Mouse (Mus musculus) midbrain, embryonic 10.5 days (tissue): ENCODE results near the gene Zranb2. TPM values are rescaled to one million over a fixed set of nuclear protein-coding genes. Genes with fewer than 3 reads are reported as not detected.

ENCODE experiments used
- DNase-seq: peaks from one replicate; pipeline ENCODE4 v3.0.0-alpha.2; 2017; ENCODE audit warnings: low spot score
- H3K27ac ChIP-seq: fragments of 300-500 bp; sonication (generic); replicated peaks from 2 replicates; pipeline ENCODE4 v1.5.1; 2016; ENCODE audit warnings: mild to moderate bottlenecking
- H3K27me3 ChIP-seq: fragments of 300-500 bp; sonication (generic); 2 replicates; pipeline ENCODE4 v1.6.1; 2016; ENCODE audit warnings: low read depth, mild to moderate bottlenecking; ENCODE audit not compliant: poor library complexity, severe bottlenecking
- H3K36me3 ChIP-seq: fragments of 300-500 bp; sonication (generic); 2 replicates; pipeline ENCODE4 v1.6.1; 2016; ENCODE audit warnings: mild to moderate bottlenecking, moderate library complexity
- H3K4me1 ChIP-seq: fragments of 300-500 bp; sonication (generic); 2 replicates; pipeline ENCODE4 v1.6.1; 2016
- H3K4me3 ChIP-seq: fragments of 300-500 bp; sonication (generic); 2 replicates; pipeline ENCODE4 v1.5.1; 2016; ENCODE audit warnings: mild to moderate bottlenecking, moderate library complexity
- H3K9me3 ChIP-seq: fragments of 300-500 bp; sonication (generic); replicated peaks from 2 replicates; pipeline ENCODE4 v1.6.1; 2016; ENCODE audit warnings: mild to moderate bottlenecking
- WGBS: fragments of 180-500 bp; shearing (Covaris S2); methylation state at CpG from one replicate; pipeline ENCODE4 v1.1.7; 2016; 5-methylcytosine and 5-hydroxymethylcytosine counted together
- microRNA counts: library from miRNA; unstranded; fragments of <30 nt; microRNA quantifications from one replicate; lab custom pipeline; 2017
- microRNA-seq: library from miRNA; unstranded; fragments of <30 nt; microRNA quantifications from one replicate; pipeline ENCODE4, GENCODE M21; 2017
- polyA plus RNA-seq: library from polyadenylated mRNA; unstranded; fragments of >200 nt; fragmentation: Nextera tagmentation; extraction: Ambion mirVana; gene quantifications from 2 replicates; pipeline ENCODE4 v1.2.1, GENCODE M21; 2016

Gene Zranb2
- polyA plus RNA-seq, 1 experiment from 2014 or later: 112 TPM

DNA sequence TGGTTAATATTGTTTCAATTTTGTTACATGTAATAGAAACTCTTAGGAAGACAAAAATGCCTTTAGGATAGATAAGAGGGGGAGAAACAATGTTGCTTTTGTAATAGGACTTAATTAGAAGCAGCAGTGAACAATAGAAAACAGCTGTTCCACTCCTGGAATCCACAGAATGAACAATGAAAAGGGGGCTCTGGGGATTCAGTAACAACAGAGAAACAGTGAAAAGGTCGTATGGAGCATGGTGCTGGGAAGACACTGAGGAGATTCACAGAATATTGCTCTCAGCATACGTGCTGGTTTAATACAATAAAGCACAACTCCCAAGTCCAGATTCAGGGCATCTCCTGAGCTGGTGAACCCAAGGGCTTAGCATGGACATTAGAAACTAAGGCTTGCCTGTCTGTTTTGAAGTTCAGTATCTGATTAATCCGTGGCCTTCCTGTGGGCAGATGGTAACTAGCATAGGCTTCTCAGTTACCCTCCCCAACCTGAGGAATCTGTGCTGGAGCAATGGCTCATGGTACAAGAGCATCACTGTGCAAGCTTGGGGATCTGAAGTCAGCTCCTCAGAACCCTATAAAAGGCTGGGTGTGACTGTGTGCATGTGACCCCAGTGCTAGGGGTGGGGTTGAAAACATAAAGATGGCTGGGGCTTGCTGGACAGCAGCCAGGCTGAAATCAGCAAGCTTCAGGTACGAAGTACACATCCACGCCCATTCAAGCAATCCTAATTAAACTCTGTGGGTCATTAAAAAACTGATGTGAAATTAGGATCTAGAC is 48.9 kb downstream of the Zranb2 start:
- Histone ChIP-seq H3K36me3 (no peaks in the 10 kb centered on the region), H3K27ac (0 out of 2 replicates have a peak overlapping the region, but pooled peaks have one; percentile 38), H3K4me3 (no peak overlapping the region), H3K4me1 (peaks cover 8% of the 10 kb centered on the region), H3K27me3 (no peaks in the 10 kb centered on the region), H3K9me3 (no peaks in the 10 kb centered on the region)
- no peak for DNase-seq
- 50% methylated on average over 5 of the region's 5 CpGs for WGBS

DNA sequence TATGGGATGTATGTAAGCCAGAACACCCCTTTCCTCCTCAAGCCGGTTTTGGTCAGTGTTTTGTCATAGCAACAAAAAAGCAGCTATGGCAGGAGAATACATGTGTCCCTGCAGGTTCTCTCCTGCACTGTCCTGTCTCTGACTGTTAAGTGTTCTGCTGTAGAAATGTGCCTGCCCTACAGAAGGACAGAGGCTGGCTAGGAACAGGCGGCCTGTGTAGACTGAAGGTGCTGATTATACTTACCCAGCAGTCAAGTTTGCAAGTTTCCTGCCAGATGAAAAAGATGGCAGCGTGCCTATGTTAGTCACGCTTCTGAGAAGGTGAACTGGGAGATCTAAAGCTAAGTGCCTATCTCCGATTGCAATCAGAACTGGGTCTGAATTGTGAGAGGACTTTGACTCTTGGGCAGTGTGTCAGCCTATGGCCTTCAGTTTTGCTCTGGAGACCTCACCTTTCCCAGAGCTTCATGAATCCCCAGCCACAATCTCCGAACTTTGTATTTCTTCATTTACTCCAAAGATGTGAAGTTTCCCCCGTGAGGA is 63.9 kb downstream of the Zranb2 start:
- Histone ChIP-seq H3K4me3 (no peak overlapping the region), H3K27ac (no peak overlapping the region), H3K36me3 (no peaks in the 10 kb centered on the region), H3K4me1 (peaks cover 4% of the 10 kb centered on the region; the same call in 1 of the 2 replicates), H3K27me3 (no peaks in the 10 kb centered on the region), H3K9me3 (no peaks in the 10 kb centered on the region)
- no peak for DNase-seq
- WGBS: 92% methylated on average over 7 of the region's 7 CpGs

MicroRNAs encoded within 50 kb of the gene (microRNA counts, 519-probe panel; counts per million panel counts)
- microRNA mmu-miR-186 (lab: Ali Mortazavi, UCI): not detected

Small RNA genes within 50 kb of the gene (microRNA-seq; reads per million reads assigned to microRNA genes)
- 613 reads per million, percentile 70 among the genes with 10 or more reads in this experiment for gene Mir186

Other genes starting within 250 kb of the Zranb2 start
- gene Ptger3, start 32.7 kb downstream of the Zranb2 start, polyA plus RNA-seq: 0.94 and 1.1 TPM in 2 replicates